Mouse (Mus musculus): Measurements from ENCODE around the gene Hpcal4.

DNA sequence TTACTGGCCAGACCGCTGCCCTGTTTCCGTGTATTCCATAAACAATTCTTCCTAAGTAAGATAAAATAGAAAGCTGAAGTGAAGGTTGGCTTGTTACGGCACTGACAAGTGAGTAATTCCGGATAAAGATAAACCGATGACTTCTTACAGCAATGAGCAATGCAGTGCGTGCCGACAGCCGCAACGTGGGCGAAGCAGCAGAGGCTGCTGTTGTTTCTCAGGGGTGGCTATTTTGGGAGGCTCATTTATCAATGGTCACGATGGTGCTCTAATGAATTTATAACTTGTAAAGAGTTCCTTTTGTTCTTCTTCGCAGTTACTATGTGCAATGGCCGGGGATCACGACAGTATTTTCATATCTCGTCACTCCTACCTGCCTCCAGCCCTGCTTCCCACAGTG lies 18.9 kb upstream of the Hpcal4 start:
- no peak for TF ChIP-seq POLR2A (IDR thresholded peaks at IDR 0.05; ENCODE audit: control insufficient read depth, low read depth, low read length)
- no peak for TF ChIP-seq CTCF (IDR thresholded peaks at IDR 0.05; ENCODE audit: control insufficient read depth, insufficient read depth, insufficient replicate concordance, low read depth, low read length)
